Mouse (Mus musculus): ENCODE measurements at regions not wholly inside any gene's neighbourhood (a gene's known extent, or its start where the extent isn't known, plus 50 kb on each side); places are given as distances from the start of the nearest gene placed in this dataset.

DNA sequence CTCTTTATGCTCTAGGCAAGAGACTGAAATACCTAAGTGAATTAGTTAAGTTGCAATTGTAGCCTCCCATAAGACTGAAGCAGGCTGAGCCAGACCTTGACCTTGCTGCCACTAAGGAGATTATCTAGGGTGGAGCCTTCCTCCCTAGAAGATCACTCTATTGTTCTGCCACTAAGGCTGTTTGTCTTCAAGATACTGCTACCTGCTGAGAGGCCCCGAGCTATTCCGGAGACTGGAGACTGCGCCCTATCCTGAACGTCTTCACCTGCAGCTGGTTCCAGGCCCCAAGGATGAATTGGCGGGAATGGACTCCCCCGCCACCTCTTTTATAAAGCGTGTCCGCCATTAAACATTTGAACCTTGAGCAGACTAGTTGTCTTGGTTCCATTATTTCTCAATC, 237.8 kb upstream of the Tle4 start:
- TF ChIP-seq CTCF (IDR thresholded peaks at IDR 0.05; ENCODE audit: low read depth, low read length) (no peak), POLR2A (IDR thresholded peaks at IDR 0.05; ENCODE audit: borderline replicate concordance, low read depth, low read length) (no peak)
